Mouse (Mus musculus) cortical plate, adult 2 months (tissue): ENCODE data around the gene Dock11. TPM values are rescaled to one million over a fixed set of nuclear protein-coding genes. Genes with fewer than 3 reads are reported as not detected.

Experiments
- H3K27ac ChIP-seq: fragments of 200-500 bp; 2 replicates; pipeline ENCODE4 v1.5.1; 2012; ENCODE audit warnings: low read length, control low read depth, inconsistent platforms; ENCODE audit not compliant: insufficient read depth
- H3K4me1 ChIP-seq: fragments of 200-500 bp; 2 replicates; pipeline ENCODE4 v1.6.1; 2011; ENCODE audit warnings: low read length; ENCODE audit not compliant: control insufficient read depth, insufficient read depth
- H3K4me3 ChIP-seq: fragments of 200-500 bp; 2 replicates; pipeline ENCODE4 v1.5.1; 2011; ENCODE audit warnings: mild to moderate bottlenecking, low read length, control low read depth; ENCODE audit not compliant: insufficient read depth
- CTCF ChIP-seq: fragments of 200-500 bp; IDR thresholded peaks from 2 replicates; pipeline ENCODE4 v1.5.1; 2011; ENCODE audit warnings: mild to moderate bottlenecking, control low read depth, low read length; ENCODE audit not compliant: insufficient read depth; ENCODE audit errors: extremely low read depth
- POLR2A ChIP-seq: fragments of 200-500 bp; IDR thresholded peaks from 2 replicates; pipeline ENCODE4 v1.6.1; 2011; ENCODE audit warnings: mild to moderate bottlenecking, low read length, control low read depth; ENCODE audit not compliant: insufficient read depth; ENCODE audit errors: extremely low read depth
- polyA plus RNA-seq: library from polyadenylated mRNA; depleted of rRNA; stranded (reverse); fragments of >200 nt; gene quantifications from 2 replicates; pipeline ENCODE4 v1.2.3, GENCODE M21; 2012; rRNA removed

The Dock11 gene
- polyA plus RNA-seq, 1 experiment = 4.1 TPM

GRCm38 (mm10) chrX:36082917-36083316 is 194.3 kb downstream of the Dock11 start:
- Histone ChIP-seq H3K4me3 (no peak overlapping the region), H3K4me1 (no peaks in the 10 kb centered on the region), H3K27ac (no peak overlapping the region; the same call in 1 of the 2 replicates)
- TF ChIP-seq POLR2A (no peak), CTCF (no peak)

GRCm38 (mm10) chrX:36088464-36089256 is 200.0 kb downstream of the Dock11 start:
- no peak for TF ChIP-seq CTCF
- TF ChIP-seq POLR2A = no peak
- Histone ChIP-seq H3K27ac (no peak overlapping the region), H3K4me1 (no peaks in the 10 kb centered on the region), H3K4me3 (no peak overlapping the region)

- no peak overlapping the region for H3K4me3 ChIP-seq
- no peak for TF ChIP-seq POLR2A
- TF ChIP-seq CTCF = no peak
- no peak overlapping the region for H3K27ac ChIP-seq
- H3K4me1 ChIP-seq = no peaks in the 10 kb centered on the region
Measured at GRCm38 (mm10) chrX:36100883-36101282, 212.3 kb downstream of the Dock11 start.

- Histone ChIP-seq H3K4me1 (no peaks in the 10 kb centered on the region), H3K27ac (no peak overlapping the region), H3K4me3 (no peak overlapping the region)
- TF ChIP-seq CTCF (no peak), POLR2A (no peak)
Measured at GRCm38 (mm10) chrX:36101318-36101717, 212.7 kb downstream of the Dock11 start.

- Histone ChIP-seq H3K4me1 (no peaks in the 10 kb centered on the region), H3K27ac (no peak overlapping the region), H3K4me3 (no peak overlapping the region)
- no peak for TF ChIP-seq POLR2A
- TF ChIP-seq CTCF = no peak
Measured at GRCm38 (mm10) chrX:36108601-36109000, 220.0 kb downstream of the Dock11 start.

GRCm38 (mm10) chrX:36111622-36112421 is 223.2 kb downstream of the Dock11 start, which contains the start of gene Il13ra1:
TSS of gene Il13ra1 (plus strand) at chrX:36112110.
- TF ChIP-seq POLR2A = no peak
- no peak for TF ChIP-seq CTCF
- H3K4me1 ChIP-seq = no peaks in the 10 kb centered on the region

GRCm38 (mm10) chrX:36112422-36112750 is 223.8 kb downstream of the Dock11 start:
- no peaks in the 10 kb centered on the region for H3K4me1 ChIP-seq
- no peak for TF ChIP-seq CTCF
- TF ChIP-seq POLR2A = no peak
- H3K27ac ChIP-seq = 0 out of 2 replicates have a peak overlapping the region, but pooled peaks have one; percentile 23
- H3K4me3 ChIP-seq = peak overlapping the region; percentile 38

More at GRCm38 (mm10) chrX:36111622-36112421, 223.2 kb downstream of the Dock11 start, which contains the start of gene Il13ra1:
- Histone ChIP-seq H3K27ac (0 out of 2 replicates have a peak within 1 kb of the TSS, but pooled peaks have one; percentile 23), H3K4me3 (peak within 1 kb of the TSS; percentile 38)

- TF ChIP-seq POLR2A (no peak), CTCF (no peak)
- H3K4me1 ChIP-seq = no peaks in the 10 kb centered on the region
- H3K27ac ChIP-seq = no peak overlapping the region
- no peak overlapping the region for H3K4me3 ChIP-seq
Measured at GRCm38 (mm10) chrX:36115171-36115570, 226.5 kb downstream of the Dock11 start.

Other genes starting within 250 kb of the Dock11 start
- gene Il13ra1, start 223.3 kb downstream of the Dock11 start, polyA plus RNA-seq = 2.9 and 3.0 TPM in 2 replicates